Mouse (Mus musculus) lung, adult 2 months (tissue): ENCODE results near the gene Nemf. TPM values are rescaled to one million over a fixed set of nuclear protein-coding genes. Genes with fewer than 3 reads are reported as not detected.
"Not testable (repeated sequence)": the region's sequence is repeated elsewhere in the genome, so short reads cannot be mapped to it uniquely, and the experiment has no call there.

Source experiments
- DNase-seq: peaks from one replicate; pipeline ENCODE4 v3.0.0; 2022
- H3K4me1 ChIP-seq: fragments of 200-500 bp; 2 replicates; pipeline ENCODE4 v1.6.1; 2011; ENCODE audit warnings: low read length; ENCODE audit not compliant: control insufficient read depth, insufficient read depth
- H3K4me3 ChIP-seq: fragments of 200-500 bp; replicated peaks from 2 replicates; pipeline ENCODE3; 2011; ENCODE audit warnings: low read depth, mild to moderate bottlenecking, control low read depth, low read length; ENCODE audit errors: extremely low read depth
- CTCF ChIP-seq: fragments of 200-500 bp; IDR thresholded peaks from 2 replicates; pipeline ENCODE4 v1.5.1; 2011; ENCODE audit warnings: mild to moderate bottlenecking, low read length, control low read depth; ENCODE audit not compliant: insufficient read depth
- POLR2A ChIP-seq: fragments of 200-500 bp; IDR thresholded peaks from 2 replicates; pipeline ENCODE4 v1.6.1; 2011; ENCODE audit warnings: low read depth, mild to moderate bottlenecking, control low read depth, low read length, borderline replicate concordance; ENCODE audit errors: extremely low read depth
- WGBS: fragments of 180-500 bp; shearing (Covaris S2); methylation state at CpG from one replicate; pipeline ENCODE4 v1.1.7; 2018; 5-methylcytosine and 5-hydroxymethylcytosine counted together
- polyA plus RNA-seq: library from polyadenylated mRNA; depleted of rRNA; stranded (reverse); fragments of >200 nt; gene quantifications from 2 replicates; pipeline ENCODE4 v1.2.3, GENCODE M21; 2012

Nemf gene
- polyA plus RNA-seq, 1 experiment = 6.4 TPM

GRCm38 (mm10) chr12:69388321-69388869 is 31.4 kb upstream of the Nemf start:
- WGBS = 91% methylated on average over 10 of the region's 10 CpGs
- TF ChIP-seq POLR2A = no peak
- TF ChIP-seq CTCF = no peak
- H3K4me3 ChIP-seq = no peak overlapping the region
- DNase-seq = no peak
- H3K4me1 ChIP-seq = no peaks in the 10 kb centered on the region; the same call in 1 of the 2 replicates

DNA sequence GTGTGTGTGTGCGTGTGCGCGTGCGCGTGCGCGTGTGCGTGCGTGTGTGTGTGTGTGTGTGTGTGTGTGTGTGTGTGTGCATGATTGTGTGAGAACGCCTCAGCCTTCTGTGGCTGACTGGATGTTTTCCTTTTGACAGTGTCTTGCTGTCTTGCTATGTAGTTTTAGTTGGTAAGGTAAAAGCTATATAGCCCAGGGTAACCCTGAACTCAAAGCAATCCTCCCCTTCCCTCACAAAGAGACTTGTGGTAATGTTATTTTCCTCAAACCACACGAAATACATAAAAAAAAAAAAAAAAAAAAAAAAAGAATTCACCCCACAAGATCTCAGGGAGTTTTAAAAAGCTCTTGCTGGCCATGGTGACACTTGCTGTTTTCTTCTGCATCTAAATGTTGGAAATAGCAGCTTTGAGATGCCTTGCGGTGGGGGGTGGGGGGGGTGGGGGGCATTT is 29.3 kb upstream of the Nemf start:
- DNase-seq, H3K4me3 ChIP-seq, H3K4me1 ChIP-seq: not testable (repeated sequence)
- WGBS = 69% methylated on average over 12 of the region's 12 CpGs

DNA sequence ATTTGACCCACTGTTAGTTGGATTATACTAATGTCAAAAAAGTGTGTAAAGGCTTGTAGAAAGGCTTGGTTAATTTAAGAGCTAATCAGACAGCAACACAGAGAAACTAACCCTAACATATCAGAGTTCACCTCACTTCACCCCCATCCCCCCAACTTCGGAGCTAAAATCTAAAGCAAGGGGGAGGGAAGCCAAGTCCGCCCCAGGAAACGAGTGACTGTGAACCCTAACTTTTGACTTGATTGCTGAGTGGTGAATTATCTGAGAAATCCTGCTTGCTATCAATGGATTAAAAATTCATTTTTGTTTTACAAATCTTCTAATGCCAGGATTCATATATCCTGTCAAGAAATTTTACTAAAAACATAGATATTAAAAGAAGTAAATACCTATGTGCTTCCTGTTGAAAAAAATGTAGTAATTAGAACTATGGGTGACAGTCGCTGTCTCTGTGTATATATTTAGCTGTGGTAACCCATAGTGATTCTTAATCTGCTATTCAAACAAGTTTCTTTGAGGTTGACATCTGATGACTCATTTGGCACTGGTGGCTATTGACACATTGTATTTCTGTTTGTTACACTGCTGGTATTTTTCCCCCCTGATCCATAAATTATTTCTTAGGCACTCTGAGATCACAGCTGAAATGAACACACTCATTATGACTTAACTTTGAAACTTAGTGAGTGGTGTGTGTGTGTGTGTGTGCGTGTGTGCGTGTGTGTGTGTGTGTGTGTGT is 28.7 kb upstream of the Nemf start:
- Histone ChIP-seq H3K4me1 (no peaks in the 10 kb centered on the region; the same call in 1 of the 2 replicates), H3K4me3 (no peak overlapping the region)
- TF ChIP-seq POLR2A (no peak), CTCF (no peak)
- DNase-seq = no peak
- WGBS = 62% methylated on average over 6 of the region's 6 CpGs

DNA sequence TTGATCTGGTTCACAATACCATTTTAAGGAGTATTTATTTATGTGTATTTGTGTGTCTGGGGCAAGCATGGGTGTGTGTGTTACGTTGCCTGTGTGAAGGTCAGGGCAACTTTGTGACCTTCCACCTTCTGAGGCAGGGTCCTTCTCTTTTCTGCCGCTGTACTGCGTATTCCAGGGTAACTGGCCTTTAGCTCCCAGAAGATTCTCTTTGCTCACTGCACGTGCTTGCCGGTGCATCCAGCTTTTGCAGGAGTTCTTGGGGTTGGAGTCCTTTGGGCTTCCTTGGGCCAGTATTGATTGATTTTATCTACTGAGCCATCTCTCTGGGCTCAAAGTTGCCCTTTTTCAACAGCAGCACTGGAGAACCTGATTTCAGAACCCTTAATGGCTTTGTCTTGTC is 27.6 kb upstream of the Nemf start:
- no peak for TF ChIP-seq POLR2A
- no peak for TF ChIP-seq CTCF
- H3K4me1 ChIP-seq = no peaks in the 10 kb centered on the region
- H3K4me3 ChIP-seq = no peak overlapping the region
- whole genome bisulfite sequencing = 79% methylated on average over 5 of the region's 5 CpGs
- no peak for DNase-seq

- DNase-seq = no peak
- TF ChIP-seq CTCF = no peak
- no peak for TF ChIP-seq POLR2A
- Histone ChIP-seq H3K4me3 (no peak overlapping the region), H3K4me1 (no peaks in the 10 kb centered on the region)
- WGBS = 95% methylated on average over 1 of the region's 1 CpGs
Observed at GRCm38 (mm10) chr12:69382880-69383279, 25.9 kb upstream of the Nemf start.

DNA sequence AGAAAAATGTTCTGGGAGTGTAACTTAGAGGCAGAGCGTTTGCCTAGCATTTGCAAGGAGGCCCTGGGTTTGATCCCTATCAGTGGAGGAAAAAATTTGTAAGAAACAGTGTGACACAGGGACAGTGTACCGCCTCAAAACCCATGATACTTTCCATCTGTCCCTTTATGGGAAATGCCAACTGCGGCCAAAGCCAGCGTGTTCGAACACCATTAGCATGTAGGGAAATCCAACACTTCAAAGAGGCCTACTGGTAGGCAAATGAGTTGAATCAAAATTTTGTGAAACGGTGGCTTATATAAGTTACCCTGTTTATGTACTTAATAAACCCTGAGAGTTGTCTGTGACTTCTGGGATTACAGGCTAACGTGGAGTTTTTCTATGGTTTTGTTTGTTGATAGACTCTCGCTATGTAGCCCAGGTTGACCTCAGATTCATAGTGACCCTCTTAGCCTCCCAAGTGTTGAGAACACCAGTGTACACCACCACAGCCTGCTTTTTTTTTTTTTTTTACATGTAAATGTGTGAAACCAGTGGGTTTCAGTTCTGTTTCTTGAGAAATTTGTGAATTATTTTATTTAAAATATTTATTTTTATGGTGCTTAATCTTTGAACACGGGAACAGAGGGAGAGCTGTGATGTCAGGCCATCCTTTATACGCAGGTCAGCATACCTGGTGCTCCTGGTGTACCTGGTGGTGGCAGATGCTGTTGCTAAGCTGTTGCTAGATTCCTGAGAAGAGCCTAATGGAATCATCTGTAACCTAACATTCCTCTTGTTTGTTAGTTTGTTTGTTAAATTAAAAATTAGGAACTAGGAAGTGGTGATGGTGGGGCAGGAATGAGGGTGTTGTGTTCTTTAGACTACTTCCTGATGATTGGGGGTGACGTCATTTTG is 21.8 kb upstream of the Nemf start:
- Histone ChIP-seq H3K4me3 (no peak overlapping the region), H3K4me1 (peaks cover 2% of the 10 kb centered on the region)
- 74% methylated on average over 11 of the region's 11 CpGs for WGBS
- no peak for DNase-seq
- no peak for TF ChIP-seq CTCF
- no peak for TF ChIP-seq POLR2A

- H3K4me1 ChIP-seq, DNase-seq, H3K4me3 ChIP-seq: not testable (repeated sequence)
- 78% methylated on average over 6 of the region's 6 CpGs for WGBS
Observed at GRCm38 (mm10) chr12:69377636-69378035, 20.7 kb upstream of the Nemf start.

DNA sequence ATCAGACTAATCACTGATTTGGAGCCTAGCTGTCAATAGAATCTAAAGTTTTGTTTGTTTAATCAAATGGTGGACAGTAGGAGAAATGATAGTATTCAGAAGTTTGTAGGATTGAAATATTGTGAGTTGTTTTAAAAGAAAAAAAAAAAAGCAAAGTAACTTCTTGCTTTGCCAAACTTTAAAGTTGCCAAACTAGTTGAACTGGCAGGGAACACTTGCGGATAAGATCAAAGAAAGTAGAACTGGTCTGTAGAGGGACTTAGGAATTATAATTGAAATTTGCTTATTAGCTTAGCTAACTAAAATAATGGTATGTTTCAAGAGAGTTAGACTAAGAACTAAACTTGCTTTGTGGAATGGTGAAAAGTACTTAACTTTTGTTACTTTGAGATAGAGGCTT is 20.2 kb upstream of the Nemf start:
- no peak for TF ChIP-seq CTCF
- TF ChIP-seq POLR2A = no peak
- H3K4me3 ChIP-seq = no peak overlapping the region
- DNase-seq = no peak
- WGBS = 59% methylated on average over 1 of the region's 1 CpGs
- H3K4me1 ChIP-seq = peaks cover 3% of the 10 kb centered on the region

- no peak overlapping the region for H3K4me3 ChIP-seq
- TF ChIP-seq CTCF (no peak), POLR2A (no peak)
- WGBS = 57% methylated on average over 2 of the region's 2 CpGs
- peaks cover 3% of the 10 kb centered on the region for H3K4me1 ChIP-seq
- DNase-seq = no peak
Observed at GRCm38 (mm10) chr12:69376132-69376531, 19.2 kb upstream of the Nemf start.
